Comparison of ENCODE assay signal across 8 mouse cellular contexts in the genomic region with DNA sequence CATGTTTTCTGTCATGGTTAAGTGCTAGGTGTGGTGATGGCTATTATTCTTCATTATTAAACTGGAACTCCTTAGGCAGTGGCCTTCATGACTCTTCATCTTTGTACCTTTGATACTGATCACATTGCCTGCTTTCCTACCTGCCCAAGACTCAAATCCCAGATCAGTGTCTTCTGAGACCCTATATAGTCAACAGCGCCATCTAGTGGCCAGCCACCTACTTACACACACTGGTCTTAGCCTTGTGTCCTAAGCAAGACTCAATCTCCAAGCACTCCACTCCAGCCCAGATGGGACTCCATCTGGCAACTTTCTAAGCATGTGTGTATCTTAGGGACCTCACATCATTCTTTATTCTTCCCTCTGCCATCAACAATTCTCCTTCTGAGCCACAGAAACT.
DNase-seq lines count a peak whose midpoint lies in the region; ATAC-seq and TF ChIP-seq lines count a peak whose summit lies in the region.

No protein-coding gene starts in this region.

- H3K27me3 ChIP-seq in C2C12 (ENCODE audit: control insufficient read depth, insufficient read depth, insufficient read length), result no peaks in the 10 kb centered on the region
- no peaks in the 10 kb centered on the region for H3K27me3 ChIP-seq in heart, embryonic 12.5 days (replicated peaks)
- H3K27me3 ChIP-seq in liver, postnatal 0 days (ENCODE audit: insufficient read depth, low read length), result no peaks in the 10 kb centered on the region
- H3K27me3 ChIP-seq in neural tube, embryonic 15.5 days (replicated peaks), result no peaks in the 10 kb centered on the region

- no peak overlapping the region for H3K4me3 ChIP-seq in C2C12 (ENCODE audit: insufficient read depth, poor library complexity, severe bottlenecking)
- no peak overlapping the region for H3K4me3 ChIP-seq in embryonic fibroblast, embryonic 13.5 days (ENCODE audit: insufficient read depth, low read length)
- no peak overlapping the region for H3K4me3 ChIP-seq in heart, embryonic 12.5 days
- H3K4me3 ChIP-seq in liver, postnatal 0 days (ENCODE audit: low read depth, low read length), result no peak overlapping the region
- H3K4me3 ChIP-seq in neural tube, embryonic 15.5 days (replicated peaks), result no peak overlapping the region

- H3K4me2 ChIP-seq in heart, embryonic 12.5 days, result no peak overlapping the region
- no peak overlapping the region for H3K4me2 ChIP-seq in liver, postnatal 0 days (ENCODE audit: low read depth, low read length)
- H3K4me2 ChIP-seq in neural tube, embryonic 15.5 days, result no peak overlapping the region

- no peak overlapping the region for H3ac ChIP-seq in C2C12 (ENCODE audit: control insufficient read depth, insufficient read length, low read depth)

- peak; percentile 52 to 68 for DNase-seq in adrenal gland, postnatal 4 days (ENCODE audit: low spot score in 2 of 2)
- peak; percentile 80 to 94 for DNase-seq in kidney, postnatal 25 days
- peak; percentile 82 for DNase-seq in liver, postnatal 0 days
- peak; percentile 92 for DNase-seq in testis, postnatal 10 days (ENCODE audit: low spot score)

- H3K36me3 ChIP-seq in C2C12 (ENCODE audit: control insufficient read depth, insufficient read depth), result no peaks in the 10 kb centered on the region
- H3K36me3 ChIP-seq in heart, embryonic 12.5 days, result no peaks in the 10 kb centered on the region
- H3K36me3 ChIP-seq in liver, postnatal 0 days (replicated peaks; ENCODE audit: insufficient read depth, low read length), result no peaks in the 10 kb centered on the region
- no peaks in the 10 kb centered on the region for H3K36me3 ChIP-seq in neural tube, embryonic 15.5 days

- no peak for TF ChIP-seq EP300 in liver, postnatal 0 days (IDR thresholded peaks at IDR 0.05; ENCODE audit: low read depth)

- no peak for TF ChIP-seq POLR2A in embryonic fibroblast, embryonic 13.5 days (IDR thresholded peaks at IDR 0.05; ENCODE audit: low read depth, low read length)

- no peaks in the 10 kb centered on the region for H3K79me2 ChIP-seq in C2C12 (ENCODE audit: control insufficient read depth, insufficient read depth)

- 0% methylated on average over 1 of the region's 1 CpGs for WGBS in heart, embryonic 12.5 days
- WGBS in liver, postnatal 0 days (ENCODE audit: insufficient replicate concordance), result 0% methylated on average over 1 of the region's 1 CpGs
- WGBS in neural tube, embryonic 15.5 days, result 0% methylated on average over 1 of the region's 1 CpGs

- TF ChIP-seq CTCF in C2C12 (IDR thresholded peaks at IDR 0.05; ENCODE audit: control insufficient read depth, insufficient read depth, insufficient read length), result peak; percentile 64
- TF ChIP-seq CTCF in embryonic fibroblast, embryonic 13.5 days (IDR thresholded peaks at IDR 0.05; ENCODE audit: borderline replicate concordance, insufficient read depth, low read length), result peak; percentile 69
- TF ChIP-seq CTCF in liver, postnatal 0 days (IDR thresholded peaks at IDR 0.05; ENCODE audit: low read depth), result peak; percentile 94

- ATAC-seq in heart, embryonic 12.5 days (ENCODE audit: insufficient number of reproducible peaks, low FRiP score), result peak; percentile 36; the same call in 1 of the 2 replicates
- ATAC-seq in liver, postnatal 0 days, result no peak
- ATAC-seq in neural tube, embryonic 15.5 days (ENCODE audit: low FRiP score), result peak; percentile 86; the same call in 1 of the 2 replicates

- no peaks in the 10 kb centered on the region for H3K9me3 ChIP-seq in heart, embryonic 12.5 days (replicated peaks)
- H3K9me3 ChIP-seq in liver, postnatal 0 days (ENCODE audit: low read length), result no peaks in the 10 kb centered on the region
- H3K9me3 ChIP-seq in neural tube, embryonic 15.5 days (replicated peaks), result no peaks in the 10 kb centered on the region

- no peak overlapping the region for H3K27ac ChIP-seq in embryonic fibroblast, embryonic 13.5 days (ENCODE audit: insufficient read depth, low read length)
- H3K27ac ChIP-seq in heart, embryonic 12.5 days (ENCODE audit: poor library complexity, severe bottlenecking), result no peak overlapping the region
- H3K27ac ChIP-seq in liver, postnatal 0 days (ENCODE audit: low read depth), result no peak overlapping the region
- no peak overlapping the region for H3K27ac ChIP-seq in neural tube, embryonic 15.5 days (replicated peaks)

- no peaks in the 10 kb centered on the region for H3K79me3 ChIP-seq in C2C12 (ENCODE audit: low read depth)

- no peaks in the 10 kb centered on the region for H3K4me1 ChIP-seq in embryonic fibroblast, embryonic 13.5 days (ENCODE audit: control insufficient read depth, insufficient read depth, low read length)
- H3K4me1 ChIP-seq in heart, embryonic 12.5 days (replicated peaks), result no peaks in the 10 kb centered on the region
- H3K4me1 ChIP-seq in liver, postnatal 0 days (ENCODE audit: insufficient read depth), result no peaks in the 10 kb centered on the region
- no peaks in the 10 kb centered on the region for H3K4me1 ChIP-seq in neural tube, embryonic 15.5 days

- H3K9ac ChIP-seq in heart, embryonic 12.5 days, result no peak overlapping the region
- no peak overlapping the region for H3K9ac ChIP-seq in liver, postnatal 0 days (replicated peaks)
- no peak overlapping the region for H3K9ac ChIP-seq in neural tube, embryonic 15.5 days (replicated peaks)

TF ChIP-seq in C2C12, 6 proteins besides CTCF, POLR2A, EP300 and RAD21:
- TF ChIP-seq CEBPB (IDR thresholded peaks at IDR 0.05; ENCODE audit: low read depth) (no peak), FOSL1 (IDR thresholded peaks at IDR 0.05; ENCODE audit: insufficient read depth, low read length, poor library complexity, severe bottlenecking) (no peak), MYOG (IDR thresholded peaks at IDR 0.05; ENCODE audit: control insufficient read depth, extremely low read depth, insufficient read length) (no peak), USF1 (IDR thresholded peaks at IDR 0.05; ENCODE audit: low read depth) (no peak), MAX (IDR thresholded peaks at IDR 0.05) (no peak), MYOD1 (IDR thresholded peaks at IDR 0.05; ENCODE audit: control insufficient read depth, insufficient read length, low read depth) (no peak)
